Mouse (Mus musculus): ENCODE measurements around the gene Col7a1. TPM values are rescaled to one million over a fixed set of nuclear protein-coding genes. Genes with fewer than 3 reads are reported as not detected.

Gene Col7a1
- polyA plus RNA-seq, 1 experiment from 2014 or later: 1.9 TPM

- H3K9ac ChIP-seq: no peak overlapping the region
- peaks cover 13% of the 10 kb centered on the region; the same call in 1 of the 2 replicates for H3K36me3 ChIP-seq
- WGBS: 77% methylated on average over 3 of the region's 3 CpGs
- H3K4me3 ChIP-seq: no peak overlapping the region
- H3K27ac ChIP-seq: no peak overlapping the region
- H3K4me1 ChIP-seq: no peaks in the 10 kb centered on the region
- H3K27me3 ChIP-seq (replicated peaks): no peaks in the 10 kb centered on the region
- no peaks in the 10 kb centered on the region for H3K9me3 ChIP-seq
- H3K4me2 ChIP-seq (replicated peaks): no peak overlapping the region
- ATAC-seq (ENCODE audit: low FRiP score, low read depth): no peak
Observed at GRCm38 (mm10) chr9:109030312-109030711, 76.9 kb downstream of the Col7a1 start.

GRCm38 (mm10) chr9:109031001-109031400, 77.6 kb downstream of the Col7a1 start:
- Histone ChIP-seq H3K36me3 (peaks cover 12% of the 10 kb centered on the region; the same call in 1 of the 2 replicates), H3K4me1 (no peaks in the 10 kb centered on the region), H3K4me3 (no peak overlapping the region), H3K27me3 (replicated peaks) (no peaks in the 10 kb centered on the region), H3K4me2 (replicated peaks) (no peak overlapping the region), H3K9ac (no peak overlapping the region), H3K9me3 (no peaks in the 10 kb centered on the region), H3K27ac (no peak overlapping the region)
- no peak for ATAC-seq (ENCODE audit: low FRiP score, low read depth)
- 90% methylated on average over 7 of the region's 7 CpGs for WGBS

- no peak overlapping the region for H3K4me2 ChIP-seq (replicated peaks)
- H3K36me3 ChIP-seq: peaks cover 12% of the 10 kb centered on the region; the same call in 1 of the 2 replicates
- no peaks in the 10 kb centered on the region for H3K9me3 ChIP-seq
- ATAC-seq (ENCODE audit: low FRiP score, low read depth): no peak
- H3K27ac ChIP-seq: no peak overlapping the region
- H3K27me3 ChIP-seq (replicated peaks): no peaks in the 10 kb centered on the region
- no peak overlapping the region for H3K4me3 ChIP-seq
- no peak overlapping the region for H3K9ac ChIP-seq
- no peaks in the 10 kb centered on the region for H3K4me1 ChIP-seq
- 84% methylated on average over 8 of the region's 8 CpGs for WGBS
Observed at GRCm38 (mm10) chr9:109031686-109032085, 78.3 kb downstream of the Col7a1 start.

- no peak for ATAC-seq (ENCODE audit: low FRiP score, low read depth)
- H3K27me3 ChIP-seq (replicated peaks): no peaks in the 10 kb centered on the region
- WGBS: 85% methylated on average over 6 of the region's 6 CpGs
- H3K36me3 ChIP-seq: peaks cover 10% of the 10 kb centered on the region; the same call in 1 of the 2 replicates
- H3K4me1 ChIP-seq: no peaks in the 10 kb centered on the region
- H3K9me3 ChIP-seq: no peaks in the 10 kb centered on the region
- no peak overlapping the region for H3K4me3 ChIP-seq
- no peak overlapping the region for H3K27ac ChIP-seq
- no peak overlapping the region for H3K4me2 ChIP-seq (replicated peaks)
- H3K9ac ChIP-seq: no peak overlapping the region
Observed at GRCm38 (mm10) chr9:109032435-109032834, 79.0 kb downstream of the Col7a1 start.

MicroRNAs encoded within 50 kb of the gene (microRNA counts, 519-probe panel; counts per million panel counts)
- microRNA mmu-miR-711: 342 counts per million, percentile 67 among the panel's probes with 10 or more counts

Small RNAs within 50 kb of the gene (microRNA-seq; reads per million reads assigned to microRNA genes)
- gene Mir711: not detected

Other genes starting within 250 kb of the Col7a1 start
- 167 and 170 TPM in 2 replicates for gene Ip6k2, start 169.8 kb upstream of the Col7a1 start, polyA plus RNA-seq (2016; fragmentation: Nextera tagmentation; extraction: Ambion mirVana)
- gene Nckipsd, start 145.2 kb upstream of the Col7a1 start, polyA plus RNA-seq (2016; fragmentation: Nextera tagmentation; extraction: Ambion mirVana): 16.4 and 23.6 TPM in 2 replicates
- 12.1 and 14.3 TPM in 2 replicates for gene Celsr3, start 127.3 kb upstream of the Col7a1 start, polyA plus RNA-seq (2016; fragmentation: Nextera tagmentation; extraction: Ambion mirVana)
- 10.8 and 11.9 TPM in 2 replicates for gene Slc26a6, start 100.3 kb upstream of the Col7a1 start, polyA plus RNA-seq (2016; fragmentation: Nextera tagmentation; extraction: Ambion mirVana)
- gene Tmem89, start 39.0 kb upstream of the Col7a1 start, polyA plus RNA-seq (2016; fragmentation: Nextera tagmentation; extraction: Ambion mirVana): not detected in 2 replicates
- 401 and 409 TPM in 2 replicates for gene Uqcrc1, start 17.0 kb upstream of the Col7a1 start, polyA plus RNA-seq (2016; fragmentation: Nextera tagmentation; extraction: Ambion mirVana)
- not detected in 2 replicates for gene Ucn2, start 32.4 kb downstream of the Col7a1 start, polyA plus RNA-seq (2016; fragmentation: Nextera tagmentation; extraction: Ambion mirVana)
- gene Pfkfb4, start 38.2 kb downstream of the Col7a1 start, polyA plus RNA-seq (2016; fragmentation: Nextera tagmentation; extraction: Ambion mirVana): 22.9 and 23.9 TPM in 2 replicates
- 44.4 and 45.0 TPM in 2 replicates for gene Shisa5, start 85.0 kb downstream of the Col7a1 start, polyA plus RNA-seq (2016; fragmentation: Nextera tagmentation; extraction: Ambion mirVana)
- gene Trex1, start 106.1 kb downstream of the Col7a1 start, polyA plus RNA-seq (2016; fragmentation: Nextera tagmentation; extraction: Ambion mirVana): 8.9 and 10.6 TPM in 2 replicates
- gene Atrip, start 120.5 kb downstream of the Col7a1 start, polyA plus RNA-seq (2016; fragmentation: Nextera tagmentation; extraction: Ambion mirVana): 29.8 and 30.1 TPM in 2 replicates
- gene Ccdc51, start 128.9 kb downstream of the Col7a1 start, polyA plus RNA-seq (2016; fragmentation: Nextera tagmentation; extraction: Ambion mirVana): 14.5 and 15.0 TPM in 2 replicates
- 739 and 773 TPM in 2 replicates for gene Tma7, start 129.0 kb downstream of the Col7a1 start, polyA plus RNA-seq (2016; fragmentation: Nextera tagmentation; extraction: Ambion mirVana)
- gene Plxnb1, start 141.8 kb downstream of the Col7a1 start, polyA plus RNA-seq (2016; fragmentation: Nextera tagmentation; extraction: Ambion mirVana): 33.3 and 38.3 TPM in 2 replicates
- not detected in 2 replicates for gene Fbxw21, start 208.5 kb downstream of the Col7a1 start, polyA plus RNA-seq (2016; fragmentation: Nextera tagmentation; extraction: Ambion mirVana)
- gene Fbxw13, start 242.4 kb downstream of the Col7a1 start, polyA plus RNA-seq (2016; fragmentation: Nextera tagmentation; extraction: Ambion mirVana): not detected in 2 replicates